Mouse (Mus musculus) brain, embryonic 14.5 days (tissue): ENCODE data around the gene Cnpy1.

Experiments used
- CTCF ChIP-seq: fragments of 200-500 bp; IDR thresholded peaks from 2 replicates; pipeline ENCODE4 v1.5.1; 2012; ENCODE audit warnings: inconsistent platforms, mild to moderate bottlenecking, moderate library complexity, borderline replicate concordance; ENCODE audit not compliant: insufficient read depth, insufficient read length; ENCODE audit errors: extremely low read depth
- POLR2A ChIP-seq: fragments of 200-500 bp; IDR thresholded peaks from 2 replicates; pipeline ENCODE4 v1.6.1; 2012; ENCODE audit warnings: mild to moderate bottlenecking, inconsistent platforms, borderline replicate concordance; ENCODE audit not compliant: poor library complexity, insufficient read depth, insufficient read length, severe bottlenecking; ENCODE audit errors: extremely low read depth

DNA sequence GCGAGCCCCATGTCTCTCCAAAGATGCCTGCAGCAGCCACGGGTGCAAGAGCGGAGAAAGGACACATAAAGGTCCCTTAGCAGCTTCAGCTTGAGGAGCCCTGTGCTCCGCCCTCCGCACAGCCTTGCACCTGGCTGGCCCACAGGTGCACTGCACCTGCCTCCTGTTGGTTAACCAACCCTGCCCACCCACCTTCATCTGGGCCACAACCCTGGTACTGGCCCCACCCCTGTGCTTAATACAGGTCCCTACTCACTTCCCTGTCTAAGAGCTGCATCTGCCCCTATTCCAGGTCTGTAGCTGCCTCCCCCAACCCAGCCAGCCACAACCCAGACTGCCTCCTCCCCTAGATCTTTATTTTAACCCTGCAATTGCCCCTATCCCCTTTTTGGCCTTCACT, 16.5 kb upstream of the Cnpy1 start:
- TF ChIP-seq CTCF (no peak), POLR2A (no peak)
